Mouse (Mus musculus): Measurements from ENCODE around the gene Osgepl1. TPM values are rescaled to one million over a fixed set of nuclear protein-coding genes. Genes with fewer than 3 reads are reported as not detected.

Osgepl1 gene
- polyA plus RNA-seq, 1 experiment, result 6.1 TPM

DNA sequence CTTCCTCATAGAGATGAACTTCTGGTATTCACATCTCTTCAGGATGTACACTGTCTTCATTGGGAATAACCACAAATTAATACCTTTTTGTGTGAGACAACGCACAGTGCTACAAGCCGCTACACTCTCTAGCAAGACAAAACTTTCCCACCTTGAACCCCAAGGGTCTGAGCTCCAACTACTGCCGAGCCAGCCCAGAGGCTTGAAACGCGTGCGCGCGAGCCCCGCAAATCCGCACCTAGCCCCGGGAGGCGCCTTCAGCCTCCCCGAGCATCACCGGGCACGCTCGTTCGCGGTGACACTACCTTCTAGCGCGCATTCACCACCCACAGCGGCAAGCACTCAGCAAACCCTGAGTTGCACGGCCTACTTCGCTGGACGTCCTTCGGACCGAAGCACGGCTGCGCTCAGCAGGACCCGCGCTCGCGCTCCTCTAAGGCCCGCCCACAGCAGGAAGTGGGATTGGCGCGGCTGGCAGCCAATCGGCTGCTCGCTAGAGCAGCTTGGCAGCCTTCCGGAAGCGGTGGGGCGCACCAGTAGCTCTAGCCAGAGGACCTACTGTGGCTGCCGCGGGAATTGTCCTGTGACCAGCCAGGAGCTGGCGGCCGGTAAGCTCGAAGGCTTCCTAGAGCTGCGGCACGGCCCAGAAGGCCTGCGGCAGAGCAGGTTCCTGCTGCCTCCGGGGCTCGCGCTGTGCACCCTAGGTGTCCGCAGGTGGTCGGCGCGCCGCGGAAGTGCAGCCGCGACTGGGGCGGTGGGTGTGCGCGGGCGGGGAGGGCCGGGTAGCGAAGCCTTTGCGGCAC is 16.6 kb upstream of the Osgepl1 start, which contains the start of the genes Pms1, Ormdl1 and Gm28778:
Gene Pms1, minus strand, starts transcription at position 438 of the 803 bp plus-strand sequence.
Gene Ormdl1, plus strand, starts transcription at position 515 of the 803 bp plus-strand sequence.
Gene Gm28778, plus strand, starts transcription at position 531 of the 803 bp plus-strand sequence.
- H3ac ChIP-seq (ENCODE audit: control insufficient read depth, insufficient read length), result peak within 1 kb of the TSS; percentile 9
- no peaks in the 10 kb centered on the region for H3K36me3 ChIP-seq (ENCODE audit: control insufficient read depth, insufficient read depth)
- H3K27me3 ChIP-seq (ENCODE audit: control insufficient read depth, insufficient read depth, insufficient read length), result no peaks in the 10 kb centered on the region
- H3K4me3 ChIP-seq, result peak within 1 kb of the TSS; percentile 64
- peak within 1 kb of the TSS; percentile 89 for H3K4me2 ChIP-seq (ENCODE audit: low read depth)
- TF ChIP-seq TCF3 (IDR thresholded peaks at IDR 0.05; ENCODE audit: insufficient read length, low read depth) (no peak), POLR2AphosphoS2 (IDR thresholded peaks at IDR 0.05; ENCODE audit: insufficient read length, low read depth) (peak; percentile 93), REST (IDR thresholded peaks at IDR 0.05; ENCODE audit: insufficient read depth, insufficient read length) (peak; percentile 39), CEBPB (IDR thresholded peaks at IDR 0.05; ENCODE audit: insufficient read depth, poor library complexity, severe bottlenecking) (no peak), E2F4 (IDR thresholded peaks at IDR 0.05; ENCODE audit: insufficient read depth) (peak; percentile 16), MYOD1 (IDR thresholded peaks at IDR 0.05; ENCODE audit: control insufficient read depth in 1 of 3, insufficient read length in 2 of 3, low read depth in 2 of 3) (peak in 1 of 3 experiments; percentile 22), POLR2A (IDR thresholded peaks at IDR 0.05; ENCODE audit: insufficient read length, low read depth) (peak; percentile 89)
- H3K79me2 ChIP-seq (ENCODE audit: control insufficient read depth, insufficient read depth), result no peaks in the 10 kb centered on the region

DNA sequence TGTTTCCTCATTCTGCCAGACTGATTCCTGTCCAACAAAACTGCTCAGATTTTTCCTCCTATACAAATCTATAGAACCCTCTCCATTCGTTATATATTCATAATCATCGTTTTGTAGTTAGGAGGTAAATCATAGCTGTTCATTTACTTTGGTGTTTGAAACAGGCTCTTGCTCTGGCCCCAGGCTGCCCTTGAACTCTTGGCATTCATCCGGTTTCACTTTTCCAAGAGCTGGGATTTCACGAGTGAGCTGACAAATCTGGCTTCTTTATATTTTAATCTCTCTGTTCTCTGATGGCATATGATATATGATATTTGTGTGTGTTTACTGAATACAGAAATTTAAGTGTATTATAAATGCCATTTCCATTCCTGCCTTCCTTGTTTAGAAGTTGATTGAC is 12.9 kb upstream of the Osgepl1 start:
- Histone ChIP-seq H3K79me2 (ENCODE audit: control insufficient read depth, insufficient read depth) (no peaks in the 10 kb centered on the region), H3K4me2 (ENCODE audit: low read depth) (no peak overlapping the region), H3ac (ENCODE audit: control insufficient read depth, insufficient read length) (no peak overlapping the region), H3K27me3 (ENCODE audit: control insufficient read depth, insufficient read depth, insufficient read length) (no peaks in the 10 kb centered on the region), H3K4me3 (no peak overlapping the region), H3K36me3 (ENCODE audit: control insufficient read depth, insufficient read depth) (no peaks in the 10 kb centered on the region)
- TF ChIP-seq USF1 (IDR thresholded peaks at IDR 0.05; ENCODE audit: low read depth) (no peak), E2F4 (IDR thresholded peaks at IDR 0.05; ENCODE audit: insufficient read depth) (no peak), POLR2AphosphoS2 (IDR thresholded peaks at IDR 0.05; ENCODE audit: insufficient read length, low read depth) (no peak), MAX (IDR thresholded peaks at IDR 0.05; ENCODE audit: low read depth) (no peak)

DNA sequence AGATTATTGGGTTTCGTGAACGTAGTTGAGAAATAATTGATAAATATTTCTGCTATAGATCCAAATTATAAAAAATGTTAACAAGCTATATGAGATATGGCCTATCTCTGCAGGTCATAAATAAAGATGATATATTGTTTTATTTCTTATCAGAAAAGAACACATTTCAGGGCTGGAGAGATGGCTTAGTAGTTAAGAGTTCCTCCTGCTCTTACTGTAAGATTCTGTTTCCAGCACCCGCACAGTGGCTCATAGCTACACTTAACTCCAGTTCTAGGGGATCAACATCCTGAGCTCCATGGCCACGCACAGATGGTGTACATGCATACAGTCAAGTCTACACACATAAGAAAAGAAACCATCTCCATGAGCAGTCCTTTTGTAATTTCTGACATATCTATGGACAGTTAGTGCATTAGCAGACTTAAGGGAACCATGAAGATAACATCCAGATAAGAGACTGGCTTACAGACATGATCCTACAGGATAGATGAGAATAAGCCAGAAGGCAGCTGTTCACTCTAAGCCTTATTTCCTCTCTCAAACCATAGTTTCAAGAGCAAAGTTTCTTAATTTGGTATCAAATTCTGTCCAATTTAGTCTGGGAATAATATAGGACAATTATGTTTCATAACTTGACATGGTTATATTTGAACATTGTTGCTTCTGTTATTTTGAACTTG is 8.4 kb downstream of the Osgepl1 start:
- H3ac ChIP-seq (ENCODE audit: control insufficient read depth, insufficient read length), result no peak overlapping the region
- H3K4me3 ChIP-seq, result no peak overlapping the region
- TF ChIP-seq REST (IDR thresholded peaks at IDR 0.05; ENCODE audit: insufficient read depth, insufficient read length), result no peak
- no peak for TF ChIP-seq CEBPB (IDR thresholded peaks at IDR 0.05; ENCODE audit: insufficient read depth, poor library complexity, severe bottlenecking)
- no peak for TF ChIP-seq MYOG (IDR thresholded peaks at IDR 0.05; ENCODE audit: control insufficient read depth in 1 of 3, insufficient read depth in 1 of 3, insufficient read length in 2 of 3, low read depth in 2 of 3)
- TF ChIP-seq TCF12 (IDR thresholded peaks at IDR 0.05; ENCODE audit: insufficient read depth, poor library complexity, severe bottlenecking), result no peak
- no peak for TF ChIP-seq USF1 (IDR thresholded peaks at IDR 0.05; ENCODE audit: low read depth)
- TF ChIP-seq SRF (IDR thresholded peaks at IDR 0.05; ENCODE audit: control insufficient read depth, insufficient read length, low read depth), result no peak
- no peak for TF ChIP-seq MAX (IDR thresholded peaks at IDR 0.05; ENCODE audit: low read depth)
- no peak for TF ChIP-seq TCF3 (IDR thresholded peaks at IDR 0.05; ENCODE audit: insufficient read length, low read depth)
- TF ChIP-seq POLR2AphosphoS2 (IDR thresholded peaks at IDR 0.05; ENCODE audit: insufficient read length, low read depth), result no peak
- TF ChIP-seq E2F4 (IDR thresholded peaks at IDR 0.05; ENCODE audit: insufficient read depth), result no peak
- TF ChIP-seq MYOD1 (IDR thresholded peaks at IDR 0.05; ENCODE audit: control insufficient read depth in 1 of 3, insufficient read length in 2 of 3, low read depth in 2 of 3), result no peak
- no peak for TF ChIP-seq POLR2A (IDR thresholded peaks at IDR 0.05; ENCODE audit: insufficient read length, low read depth)
- H3K79me2 ChIP-seq (ENCODE audit: control insufficient read depth, insufficient read depth), result no peaks in the 10 kb centered on the region
- no peak overlapping the region for H3K4me2 ChIP-seq (ENCODE audit: low read depth)
- H3K36me3 ChIP-seq (ENCODE audit: control insufficient read depth, insufficient read depth), result peaks cover 12% of the 10 kb centered on the region
- no peaks in the 10 kb centered on the region for H3K27me3 ChIP-seq (ENCODE audit: control insufficient read depth, insufficient read depth, insufficient read length)

DNA sequence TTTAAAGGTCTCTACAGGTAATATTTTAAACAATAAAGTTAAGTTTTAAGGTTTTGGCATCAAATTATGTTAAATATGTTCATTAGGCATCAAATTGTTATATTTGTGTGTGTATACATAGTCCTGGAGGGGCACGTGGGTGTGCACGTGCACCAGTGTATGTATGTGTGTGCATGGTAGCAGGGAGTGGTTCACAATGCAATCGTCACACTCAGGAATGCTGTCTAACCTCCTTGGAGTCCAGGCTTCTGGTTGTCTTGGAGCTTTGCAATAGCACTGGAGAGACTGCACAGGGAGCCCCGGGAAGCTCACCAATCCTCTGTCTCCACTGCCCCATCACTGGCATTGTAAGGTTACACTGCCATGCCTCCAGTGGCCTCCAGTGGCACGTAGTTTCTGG is 9.8 kb downstream of the Osgepl1 start:
- H3K4me3 ChIP-seq, result no peak overlapping the region
- TF ChIP-seq E2F4 (IDR thresholded peaks at IDR 0.05; ENCODE audit: insufficient read depth), result no peak
- no peak for TF ChIP-seq REST (IDR thresholded peaks at IDR 0.05; ENCODE audit: insufficient read depth, insufficient read length)
- no peak for TF ChIP-seq TCF12 (IDR thresholded peaks at IDR 0.05; ENCODE audit: insufficient read depth, poor library complexity, severe bottlenecking)
- H3K36me3 ChIP-seq (ENCODE audit: control insufficient read depth, insufficient read depth), result peaks cover 8% of the 10 kb centered on the region
- H3K4me2 ChIP-seq (ENCODE audit: low read depth), result no peak overlapping the region
- H3K27me3 ChIP-seq (ENCODE audit: control insufficient read depth, insufficient read depth, insufficient read length), result no peaks in the 10 kb centered on the region
- H3ac ChIP-seq (ENCODE audit: control insufficient read depth, insufficient read length), result no peak overlapping the region
- no peaks in the 10 kb centered on the region for H3K79me2 ChIP-seq (ENCODE audit: control insufficient read depth, insufficient read depth)

DNA sequence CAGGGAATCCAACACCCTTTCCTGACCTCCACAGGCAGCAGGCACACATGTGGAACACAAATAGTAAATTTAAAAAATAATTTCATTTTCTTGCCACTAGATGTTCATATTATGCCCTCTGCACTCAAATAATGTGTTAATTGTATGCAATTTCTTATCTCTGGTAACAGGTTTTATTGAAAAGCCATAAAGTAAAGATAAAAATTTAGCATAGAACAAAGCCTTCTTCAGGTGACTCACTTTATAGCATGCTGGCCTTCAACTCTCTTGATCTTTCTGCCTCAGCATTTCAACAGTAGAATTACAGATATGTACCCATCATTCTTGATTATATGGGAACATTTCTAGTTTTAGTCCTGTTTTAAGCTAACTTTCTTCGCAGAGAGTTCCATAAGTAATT is 10.9 kb downstream of the Osgepl1 start:
- no peak for TF ChIP-seq MYOD1 (IDR thresholded peaks at IDR 0.05; ENCODE audit: control insufficient read depth in 1 of 3, insufficient read length in 2 of 3, low read depth in 2 of 3)
- no peak for TF ChIP-seq POLR2AphosphoS2 (IDR thresholded peaks at IDR 0.05; ENCODE audit: insufficient read length, low read depth)
- Histone ChIP-seq H3ac (ENCODE audit: control insufficient read depth, insufficient read length) (no peak overlapping the region), H3K36me3 (ENCODE audit: control insufficient read depth, insufficient read depth) (peaks cover 8% of the 10 kb centered on the region)

More for the DNA sequence above, 10.9 kb downstream of the Osgepl1 start:
- no peak overlapping the region for H3K4me2 ChIP-seq (ENCODE audit: low read depth)
- H3K79me2 ChIP-seq (ENCODE audit: control insufficient read depth, insufficient read depth), result no peaks in the 10 kb centered on the region
- H3K4me3 ChIP-seq, result no peak overlapping the region
- H3K27me3 ChIP-seq (ENCODE audit: control insufficient read depth, insufficient read depth, insufficient read length), result no peaks in the 10 kb centered on the region
